Mouse (Mus musculus) left cerebral cortex, adult 9 months (tissue): ENCODE data around the gene Col16a1.

ENCODE experiments used
- DNase-seq, 2 experiments: peaks; one replicate each; pipeline ENCODE4 v3.0.0; 2022; ENCODE audit warnings: low spot score in 2 of 2

Col16a1 gene

GRCm38 (mm10) chr4:130047331-130048202 lies at the start of gene Col16a1:
Gene Col16a1, plus strand, starts transcription at chr4:130047840.
- peak in 1 of 2 experiments; percentile 68 for DNase-seq

- DNase-seq: peak in 1 of 2 experiments; percentile 79
Measured at GRCm38 (mm10) chr4:129998124-129998523, 49.5 kb upstream of the Col16a1 start.

GRCm38 (mm10) chr4:130001710-130002109 lies 45.9 kb upstream of the Col16a1 start:
- no peak for DNase-seq

- DNase-seq: peak in 1 of 2 experiments; percentile 63
Measured at GRCm38 (mm10) chr4:130002157-130002556, 45.5 kb upstream of the Col16a1 start.

- DNase-seq: no peak
Measured at GRCm38 (mm10) chr4:130005593-130005992, 42.0 kb upstream of the Col16a1 start.

GRCm38 (mm10) chr4:130006533-130006932 lies 41.1 kb upstream of the Col16a1 start:
- no peak for DNase-seq

- no peak for DNase-seq
Measured at GRCm38 (mm10) chr4:130009043-130009442, 38.6 kb upstream of the Col16a1 start.

GRCm38 (mm10) chr4:130010723-130011122 lies 36.9 kb upstream of the Col16a1 start:
- no peak for DNase-seq

GRCm38 (mm10) chr4:130012234-130012633 lies 35.4 kb upstream of the Col16a1 start:
- DNase-seq: no peak

GRCm38 (mm10) chr4:130013111-130013510 lies 34.5 kb upstream of the Col16a1 start:
- DNase-seq: peak; percentile 72 to 87

GRCm38 (mm10) chr4:130016010-130016409 lies 31.6 kb upstream of the Col16a1 start:
- no peak for DNase-seq

- DNase-seq: no peak
Measured at GRCm38 (mm10) chr4:130017036-130017674, 30.5 kb upstream of the Col16a1 start.

GRCm38 (mm10) chr4:130022952-130023351 lies 24.7 kb upstream of the Col16a1 start:
- DNase-seq: no peak

- peak in 1 of 2 experiments; percentile 70 for DNase-seq
Measured at GRCm38 (mm10) chr4:130023511-130024231, 24.0 kb upstream of the Col16a1 start.

GRCm38 (mm10) chr4:130025544-130025943 lies 22.1 kb upstream of the Col16a1 start:
- DNase-seq: no peak

- no peak for DNase-seq
Measured at GRCm38 (mm10) chr4:130031146-130031545, 16.5 kb upstream of the Col16a1 start.

GRCm38 (mm10) chr4:130033496-130033895 lies 14.1 kb upstream of the Col16a1 start:
- DNase-seq: no peak

- peak in 1 of 2 experiments; percentile 55 for DNase-seq
Measured at GRCm38 (mm10) chr4:130036112-130036511, 11.5 kb upstream of the Col16a1 start.

GRCm38 (mm10) chr4:130036573-130037401 lies 10.9 kb upstream of the Col16a1 start:
- peak in 1 of 2 experiments; percentile 77 for DNase-seq

GRCm38 (mm10) chr4:130039351-130039750 lies 8.3 kb upstream of the Col16a1 start:
- DNase-seq: no peak

- no peak for DNase-seq
Measured at GRCm38 (mm10) chr4:130041076-130041475, 6.6 kb upstream of the Col16a1 start.
